Mouse (Mus musculus): ENCODE measurements around the gene Ano1. TPM values are rescaled to one million over a fixed set of nuclear protein-coding genes. Genes with fewer than 3 reads are reported as not detected.

Ano1 gene
- total RNA-seq, 1 experiment: 9.1 TPM

GRCm38 (mm10) chr7:144731182-144731896 is 20.4 kb downstream of the Ano1 start:
- H3K9ac ChIP-seq (ENCODE audit: insufficient read depth, low read depth, low read length, poor library complexity, severe bottlenecking): no peak overlapping the region
- in situ Hi-C loops (cut with MboI; ENCODE audit: low sequenced_read_pairs in 2 of 2, unreplicated experiment in 2 of 2): no loop called here
- no peak overlapping the region for H3K27ac ChIP-seq (ENCODE audit: insufficient read depth, low read depth, low read length, poor library complexity, severe bottlenecking)
- H3K4me3 ChIP-seq (ENCODE audit: insufficient read depth in 1 of 2, low read depth in 1 of 2, low read length in 2 of 2, poor library complexity in 1 of 2, severe bottlenecking in 1 of 2): no peak overlapping the region
- no peak for TF ChIP-seq ZC3H11A (IDR thresholded peaks at IDR 0.05; ENCODE audit: borderline replicate concordance, low read depth, low read length)
- no peak for TF ChIP-seq MAFK (IDR thresholded peaks at IDR 0.05; ENCODE audit: insufficient read depth, low read depth, low read length)
- no peak for TF ChIP-seq ZNF384 (IDR thresholded peaks at IDR 0.05; ENCODE audit: low read depth, low read length)
- no peak for TF ChIP-seq CHD2 (IDR thresholded peaks at IDR 0.05; ENCODE audit: low read depth, low read length)
- H3K9me3 ChIP-seq (ENCODE audit: control insufficient read depth, insufficient read depth, low read depth, low read length): no peaks in the 10 kb centered on the region
- no peaks in the 10 kb centered on the region for H3K4me1 ChIP-seq (ENCODE audit: control insufficient read depth in 2 of 2, insufficient read depth in 2 of 2, low read length in 2 of 2, poor library complexity in 1 of 2)
- no peaks in the 10 kb centered on the region for H3K36me3 ChIP-seq (ENCODE audit: control insufficient read depth, insufficient read depth, low read length, poor library complexity, severe bottlenecking)
- DNase-seq (ENCODE audit: low read depth, low spot score): no peak

- in situ Hi-C loops (cut with MboI; ENCODE audit: low sequenced_read_pairs in 2 of 2, unreplicated experiment in 2 of 2): no loop called here
- DNase-seq (ENCODE audit: low read depth, low spot score): no peak
- H3K9me3 ChIP-seq (ENCODE audit: control insufficient read depth, insufficient read depth, low read depth, low read length): no peaks in the 10 kb centered on the region
- TF ChIP-seq HCFC1 (IDR thresholded peaks at IDR 0.05; ENCODE audit: borderline replicate concordance, insufficient read depth, low read length): no peak
- no peaks in the 10 kb centered on the region for H3K4me1 ChIP-seq (ENCODE audit: control insufficient read depth in 2 of 2, insufficient read depth in 2 of 2, low read length in 2 of 2, poor library complexity in 1 of 2)
- no peak overlapping the region for H3K9ac ChIP-seq (ENCODE audit: insufficient read depth, low read depth, low read length, poor library complexity, severe bottlenecking)
- no peak overlapping the region for H3K27ac ChIP-seq (ENCODE audit: insufficient read depth, low read depth, low read length, poor library complexity, severe bottlenecking)
- no peak overlapping the region for H3K4me3 ChIP-seq (ENCODE audit: insufficient read depth in 1 of 2, low read depth in 1 of 2, low read length in 2 of 2, poor library complexity in 1 of 2, severe bottlenecking in 1 of 2)
- H3K36me3 ChIP-seq (ENCODE audit: control insufficient read depth, insufficient read depth, low read length, poor library complexity, severe bottlenecking): no peaks in the 10 kb centered on the region
Observed at GRCm38 (mm10) chr7:144724283-144724682, 27.5 kb downstream of the Ano1 start.

GRCm38 (mm10) chr7:144719956-144720355 is 31.8 kb downstream of the Ano1 start:
- H3K36me3 ChIP-seq (ENCODE audit: control insufficient read depth, insufficient read depth, low read length, poor library complexity, severe bottlenecking): no peaks in the 10 kb centered on the region
- in situ Hi-C loops (cut with MboI; ENCODE audit: low sequenced_read_pairs in 2 of 2, unreplicated experiment in 2 of 2): no loop called here
- H3K9me3 ChIP-seq (ENCODE audit: control insufficient read depth, insufficient read depth, low read depth, low read length): no peaks in the 10 kb centered on the region
- no peak overlapping the region for H3K9ac ChIP-seq (ENCODE audit: insufficient read depth, low read depth, low read length, poor library complexity, severe bottlenecking)
- TF ChIP-seq ZC3H11A (IDR thresholded peaks at IDR 0.05; ENCODE audit: borderline replicate concordance, low read depth, low read length): no peak
- no peak for TF ChIP-seq ZNF384 (IDR thresholded peaks at IDR 0.05; ENCODE audit: low read depth, low read length)
- no peak for TF ChIP-seq HCFC1 (IDR thresholded peaks at IDR 0.05; ENCODE audit: borderline replicate concordance, insufficient read depth, low read length)
- DNase-seq (ENCODE audit: low read depth, low spot score): no peak
- H3K4me1 ChIP-seq (ENCODE audit: control insufficient read depth in 2 of 2, insufficient read depth in 2 of 2, low read length in 2 of 2, poor library complexity in 1 of 2): no peaks in the 10 kb centered on the region
- no peak overlapping the region for H3K4me3 ChIP-seq (ENCODE audit: insufficient read depth in 1 of 2, low read depth in 1 of 2, low read length in 2 of 2, poor library complexity in 1 of 2, severe bottlenecking in 1 of 2)
- H3K27ac ChIP-seq (ENCODE audit: insufficient read depth, low read depth, low read length, poor library complexity, severe bottlenecking): no peak overlapping the region

GRCm38 (mm10) chr7:144717736-144718135 is 34.0 kb downstream of the Ano1 start:
- Histone ChIP-seq H3K4me3 (ENCODE audit: insufficient read depth in 1 of 2, low read depth in 1 of 2, low read length in 2 of 2, poor library complexity in 1 of 2, severe bottlenecking in 1 of 2) (no peak overlapping the region), H3K9me3 (ENCODE audit: control insufficient read depth, insufficient read depth, low read depth, low read length) (no peaks in the 10 kb centered on the region), H3K9ac (ENCODE audit: insufficient read depth, low read depth, low read length, poor library complexity, severe bottlenecking) (no peak overlapping the region), H3K36me3 (ENCODE audit: control insufficient read depth, insufficient read depth, low read length, poor library complexity, severe bottlenecking) (no peaks in the 10 kb centered on the region), H3K27ac (ENCODE audit: insufficient read depth, low read depth, low read length, poor library complexity, severe bottlenecking) (no peak overlapping the region), H3K4me1 (ENCODE audit: control insufficient read depth in 2 of 2, insufficient read depth in 2 of 2, low read length in 2 of 2, poor library complexity in 1 of 2) (no peaks in the 10 kb centered on the region)
- DNase-seq (ENCODE audit: low read depth, low spot score): no peak
- in situ Hi-C loops (cut with MboI; ENCODE audit: low sequenced_read_pairs in 2 of 2, unreplicated experiment in 2 of 2): no loop called here
- TF ChIP-seq ZC3H11A (IDR thresholded peaks at IDR 0.05; ENCODE audit: borderline replicate concordance, low read depth, low read length): no peak
- TF ChIP-seq CHD2 (IDR thresholded peaks at IDR 0.05; ENCODE audit: low read depth, low read length): no peak
- no peak for TF ChIP-seq HCFC1 (IDR thresholded peaks at IDR 0.05; ENCODE audit: borderline replicate concordance, insufficient read depth, low read length)
- TF ChIP-seq MAFK (IDR thresholded peaks at IDR 0.05; ENCODE audit: insufficient read depth, low read depth, low read length): no peak
- TF ChIP-seq ZNF384 (IDR thresholded peaks at IDR 0.05; ENCODE audit: low read depth, low read length): no peak

- no peak overlapping the region for H3K4me3 ChIP-seq (ENCODE audit: insufficient read depth in 1 of 2, low read depth in 1 of 2, low read length in 2 of 2, poor library complexity in 1 of 2, severe bottlenecking in 1 of 2)
- no peaks in the 10 kb centered on the region for H3K4me1 ChIP-seq (ENCODE audit: control insufficient read depth in 2 of 2, insufficient read depth in 2 of 2, low read length in 2 of 2, poor library complexity in 1 of 2)
- no peak overlapping the region for H3K27ac ChIP-seq (ENCODE audit: insufficient read depth, low read depth, low read length, poor library complexity, severe bottlenecking)
- no peaks in the 10 kb centered on the region for H3K9me3 ChIP-seq (ENCODE audit: control insufficient read depth, insufficient read depth, low read depth, low read length)
- DNase-seq (ENCODE audit: low read depth, low spot score): no peak
- in situ Hi-C loops (cut with MboI; ENCODE audit: low sequenced_read_pairs in 2 of 2, unreplicated experiment in 2 of 2): no loop called here
- H3K36me3 ChIP-seq (ENCODE audit: control insufficient read depth, insufficient read depth, low read length, poor library complexity, severe bottlenecking): no peaks in the 10 kb centered on the region
- TF ChIP-seq ZC3H11A (IDR thresholded peaks at IDR 0.05; ENCODE audit: borderline replicate concordance, low read depth, low read length) (no peak), HCFC1 (IDR thresholded peaks at IDR 0.05; ENCODE audit: borderline replicate concordance, insufficient read depth, low read length) (no peak)
- no peak overlapping the region for H3K9ac ChIP-seq (ENCODE audit: insufficient read depth, low read depth, low read length, poor library complexity, severe bottlenecking)
Observed at GRCm38 (mm10) chr7:144697870-144698269, 53.9 kb downstream of the Ano1 start.
